Mouse (Mus musculus): ENCODE data around the gene S100a4.

DNA sequence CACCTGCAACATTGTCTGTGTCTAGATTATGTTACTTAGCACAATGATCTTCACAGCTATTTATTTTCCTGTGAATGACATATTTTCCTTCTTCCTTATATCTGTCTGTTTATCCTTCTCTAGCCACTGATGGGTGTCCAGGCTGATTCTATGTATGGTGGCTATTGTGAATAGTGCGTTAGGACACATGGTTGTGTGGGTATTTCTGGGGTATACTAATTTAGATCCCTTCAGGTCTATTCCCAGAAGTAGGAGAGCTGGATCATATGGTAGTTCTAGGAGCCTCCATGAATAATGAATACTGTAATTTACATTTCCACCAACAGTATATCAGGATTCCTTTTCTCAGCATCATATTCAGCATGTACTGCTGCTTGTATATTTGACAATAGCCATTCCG is 46.3 kb downstream of the S100a4 start:
- TF ChIP-seq CTCF (conservative IDR thresholded peaks at IDR 0.05; ENCODE audit: insufficient read depth, insufficient read length, low read depth, low read length) = no peak
- no peak for TF ChIP-seq POLR2A (IDR thresholded peaks at IDR 0.05; ENCODE audit: low read depth, low read length)
